Mouse (Mus musculus): Measurements from ENCODE around the gene Col11a2. TPM values are rescaled to one million over a fixed set of nuclear protein-coding genes. Genes with fewer than 3 reads are reported as not detected.

The Col11a2 gene
- polyA plus RNA-seq, 1 experiment = 12.6 TPM

GRCm38 (mm10) chr17:34108460-34108859, 69.2 kb downstream of the Col11a2 start:
- 79% methylated on average over 5 of the region's 6 CpGs for WGBS
- H3K4me3 ChIP-seq (replicated peaks; ENCODE audit: control insufficient read depth, low read depth, low read length) = no peak overlapping the region
- no peaks in the 10 kb centered on the region; the same call in 1 of the 2 replicates for H3K4me1 ChIP-seq (ENCODE audit: control insufficient read depth, insufficient read depth, low read length)
- no peak overlapping the region for H3K27ac ChIP-seq (ENCODE audit: control insufficient read depth, insufficient read depth, low read depth, low read length, poor library complexity)
- no peak for TF ChIP-seq POLR2A (IDR thresholded peaks at IDR 0.05; ENCODE audit: borderline replicate concordance, control insufficient read depth, low read depth, low read length)
- no peak for TF ChIP-seq CTCF (IDR thresholded peaks at IDR 0.05; ENCODE audit: control insufficient read depth, insufficient read depth, low read length)

GRCm38 (mm10) chr17:34109038-34109805, 70.0 kb downstream of the Col11a2 start:
- Histone ChIP-seq H3K4me3 (replicated peaks; ENCODE audit: control insufficient read depth, low read depth, low read length) (no peak overlapping the region), H3K4me1 (ENCODE audit: control insufficient read depth, insufficient read depth, low read length) (no peaks in the 10 kb centered on the region), H3K27ac (ENCODE audit: control insufficient read depth, insufficient read depth, low read depth, low read length, poor library complexity) (no peak overlapping the region)
- WGBS = 73% methylated on average over 14 of the region's 14 CpGs
- TF ChIP-seq POLR2A (IDR thresholded peaks at IDR 0.05; ENCODE audit: borderline replicate concordance, control insufficient read depth, low read depth, low read length) (no peak), CTCF (IDR thresholded peaks at IDR 0.05; ENCODE audit: control insufficient read depth, insufficient read depth, low read length) (peak; percentile 25; the same call in 1 of the 2 replicates)

GRCm38 (mm10) chr17:34109806-34110195, 70.6 kb downstream of the Col11a2 start:
- TF ChIP-seq CTCF (IDR thresholded peaks at IDR 0.05; ENCODE audit: control insufficient read depth, insufficient read depth, low read length) (no peak), POLR2A (IDR thresholded peaks at IDR 0.05; ENCODE audit: borderline replicate concordance, control insufficient read depth, low read depth, low read length) (no peak)
- WGBS = 65% methylated on average over 3 of the region's 3 CpGs
- Histone ChIP-seq H3K4me3 (replicated peaks; ENCODE audit: control insufficient read depth, low read depth, low read length) (no peak overlapping the region), H3K27ac (ENCODE audit: control insufficient read depth, insufficient read depth, low read depth, low read length, poor library complexity) (no peak overlapping the region), H3K4me1 (ENCODE audit: control insufficient read depth, insufficient read depth, low read length) (no peaks in the 10 kb centered on the region)

GRCm38 (mm10) chr17:34110309-34110708, 71.1 kb downstream of the Col11a2 start:
- H3K27ac ChIP-seq (ENCODE audit: control insufficient read depth, insufficient read depth, low read depth, low read length, poor library complexity) = no peak overlapping the region
- H3K4me3 ChIP-seq (replicated peaks; ENCODE audit: control insufficient read depth, low read depth, low read length) = no peak overlapping the region
- WGBS = 90% methylated on average over 8 of the region's 8 CpGs
- no peak for TF ChIP-seq CTCF (IDR thresholded peaks at IDR 0.05; ENCODE audit: control insufficient read depth, insufficient read depth, low read length)
- TF ChIP-seq POLR2A (IDR thresholded peaks at IDR 0.05; ENCODE audit: borderline replicate concordance, control insufficient read depth, low read depth, low read length) = no peak
- H3K4me1 ChIP-seq (ENCODE audit: control insufficient read depth, insufficient read depth, low read length) = no peaks in the 10 kb centered on the region

- WGBS = 94% methylated on average over 7 of the region's 7 CpGs
- H3K27ac ChIP-seq (ENCODE audit: control insufficient read depth, insufficient read depth, low read depth, low read length, poor library complexity) = no peak overlapping the region
- no peak for TF ChIP-seq CTCF (IDR thresholded peaks at IDR 0.05; ENCODE audit: control insufficient read depth, insufficient read depth, low read length)
- no peak for TF ChIP-seq POLR2A (IDR thresholded peaks at IDR 0.05; ENCODE audit: borderline replicate concordance, control insufficient read depth, low read depth, low read length)
- H3K4me1 ChIP-seq (ENCODE audit: control insufficient read depth, insufficient read depth, low read length) = no peaks in the 10 kb centered on the region; the same call in 1 of the 2 replicates
- H3K4me3 ChIP-seq (replicated peaks; ENCODE audit: control insufficient read depth, low read depth, low read length) = no peak overlapping the region
These were observed 74.9 kb downstream of the Col11a2 start for GRCm38 (mm10) chr17:34114114-34114513.

Other genes with a start within 250 kb of the Col11a2 start
- gene Kank3, start 228.9 kb upstream of the Col11a2 start, polyA plus RNA-seq (2011; ENCODE audit: insufficient read depth, insufficient read length, low replicate concordance, missing spikeins) = 23.0 and 52.7 TPM in 2 replicates
- 900 and 1,879 TPM in 2 replicates for gene Rps28, start 214.9 kb upstream of the Col11a2 start, polyA plus RNA-seq (2011; ENCODE audit: insufficient read depth, insufficient read length, low replicate concordance, missing spikeins)
- 68.0 and 157 TPM in 2 replicates for gene Ndufa7, start 214.9 kb upstream of the Col11a2 start, polyA plus RNA-seq (2011; ENCODE audit: insufficient read depth, insufficient read length, low replicate concordance, missing spikeins)
- gene Cd320, start 196.3 kb upstream of the Col11a2 start, polyA plus RNA-seq (2011; ENCODE audit: insufficient read depth, insufficient read length, low replicate concordance, missing spikeins) = 2.8 and 4.6 TPM in 2 replicates
- not detected in 2 replicates for gene Gm7029, start 165.6 kb upstream of the Col11a2 start, polyA plus RNA-seq (2011; ENCODE audit: insufficient read depth, insufficient read length, low replicate concordance, missing spikeins)
- gene Kifc1, start 148.8 kb upstream of the Col11a2 start, polyA plus RNA-seq (2011; ENCODE audit: insufficient read depth, insufficient read length, low replicate concordance, missing spikeins) = 358 and 477 TPM in 2 replicates
- 1.2 and 1.9 TPM in 2 replicates for gene Platr17, start 134.3 kb upstream of the Col11a2 start, polyA plus RNA-seq (2011; ENCODE audit: insufficient read depth, insufficient read length, low replicate concordance, missing spikeins)
- 26.4 and 42.3 TPM in 2 replicates for gene Daxx, start 130.0 kb upstream of the Col11a2 start, polyA plus RNA-seq (2011; ENCODE audit: insufficient read depth, insufficient read length, low replicate concordance, missing spikeins)
- 75.8 and 87.3 TPM in 2 replicates for gene Tapbp, start 123.5 kb upstream of the Col11a2 start, polyA plus RNA-seq (2011; ENCODE audit: insufficient read depth, insufficient read length, low replicate concordance, missing spikeins)
- 21.2 and 26.3 TPM in 2 replicates for gene Zbtb22, start 123.5 kb upstream of the Col11a2 start, polyA plus RNA-seq (2011; ENCODE audit: insufficient read depth, insufficient read length, low replicate concordance, missing spikeins)
- gene Rgl2, start 109.9 kb upstream of the Col11a2 start, polyA plus RNA-seq (2011; ENCODE audit: insufficient read depth, insufficient read length, low replicate concordance, missing spikeins) = 91.8 and 173 TPM in 2 replicates
- gene Pfdn6, start 99.1 kb upstream of the Col11a2 start, polyA plus RNA-seq (2011; ENCODE audit: insufficient read depth, insufficient read length, low replicate concordance, missing spikeins) = 75.9 and 89.6 TPM in 2 replicates
- gene Wdr46, start 98.8 kb upstream of the Col11a2 start, polyA plus RNA-seq (2011; ENCODE audit: insufficient read depth, insufficient read length, low replicate concordance, missing spikeins) = 20.4 and 21.4 TPM in 2 replicates
- 1.9 and 4.1 TPM in 2 replicates for gene B3galt4, start 87.9 kb upstream of the Col11a2 start, polyA plus RNA-seq (2011; ENCODE audit: insufficient read depth, insufficient read length, low replicate concordance, missing spikeins)
- 13.7 and 23.1 TPM in 2 replicates for gene Vps52, start 83.6 kb upstream of the Col11a2 start, polyA plus RNA-seq (2011; ENCODE audit: insufficient read depth, insufficient read length, low replicate concordance, missing spikeins)
- gene Rps18, start 83.4 kb upstream of the Col11a2 start, polyA plus RNA-seq (2011; ENCODE audit: insufficient read depth, insufficient read length, low replicate concordance, missing spikeins) = 1,108 and 1,335 TPM in 2 replicates
- 698 and 1,240 TPM in 2 replicates for gene H2-K1, start 39.1 kb upstream of the Col11a2 start, polyA plus RNA-seq (2011; ENCODE audit: insufficient read depth, insufficient read length, low replicate concordance, missing spikeins)
- 9.0 and 35.7 TPM in 2 replicates for gene Ring1, start 14.8 kb upstream of the Col11a2 start, polyA plus RNA-seq (2011; ENCODE audit: insufficient read depth, insufficient read length, low replicate concordance, missing spikeins)
- gene H2-Ke6, start 11.4 kb upstream of the Col11a2 start, polyA plus RNA-seq (2011; ENCODE audit: insufficient read depth, insufficient read length, low replicate concordance, missing spikeins) = 120 and 165 TPM in 2 replicates
- 51.4 and 84.6 TPM in 2 replicates for gene Slc39a7, start 7.8 kb upstream of the Col11a2 start, polyA plus RNA-seq (2011; ENCODE audit: insufficient read depth, insufficient read length, low replicate concordance, missing spikeins)
- gene Rxrb, start 7.6 kb upstream of the Col11a2 start, polyA plus RNA-seq (2011; ENCODE audit: insufficient read depth, insufficient read length, low replicate concordance, missing spikeins) = 36.0 and 70.9 TPM in 2 replicates
- 3.9 and 6.3 TPM in 2 replicates for gene H2-Oa, start 52.9 kb downstream of the Col11a2 start, polyA plus RNA-seq (2011; ENCODE audit: insufficient read depth, insufficient read length, low replicate concordance, missing spikeins)
- 14.2 and 38.5 TPM in 2 replicates for gene H2-DMa, start 80.1 kb downstream of the Col11a2 start, polyA plus RNA-seq (2011; ENCODE audit: insufficient read depth, insufficient read length, low replicate concordance, missing spikeins)
- 118 and 172 TPM in 2 replicates for gene Brd2, start 83.2 kb downstream of the Col11a2 start, polyA plus RNA-seq (2011; ENCODE audit: insufficient read depth, insufficient read length, low replicate concordance, missing spikeins)
- gene H2-DMb2, start 103.9 kb downstream of the Col11a2 start, polyA plus RNA-seq (2011; ENCODE audit: insufficient read depth, insufficient read length, low replicate concordance, missing spikeins) = 24.3 and 38.9 TPM in 2 replicates
- 42.1 and 59.8 TPM in 2 replicates for gene H2-DMb1, start 113.6 kb downstream of the Col11a2 start, polyA plus RNA-seq (2011; ENCODE audit: insufficient read depth, insufficient read length, low replicate concordance, missing spikeins)
- 34.1 and 55.9 TPM in 2 replicates for gene Tap1, start 148.1 kb downstream of the Col11a2 start, polyA plus RNA-seq (2011; ENCODE audit: insufficient read depth, insufficient read length, low replicate concordance, missing spikeins)
- gene Psmb9, start 148.3 kb downstream of the Col11a2 start, polyA plus RNA-seq (2011; ENCODE audit: insufficient read depth, insufficient read length, low replicate concordance, missing spikeins) = 111 and 156 TPM in 2 replicates
- gene Psmb8, start 158.3 kb downstream of the Col11a2 start, polyA plus RNA-seq (2011; ENCODE audit: insufficient read depth, insufficient read length, low replicate concordance, missing spikeins) = 35.3 and 68.8 TPM in 2 replicates
- gene Tap2, start 164.1 kb downstream of the Col11a2 start, polyA plus RNA-seq (2011; ENCODE audit: insufficient read depth, insufficient read length, low replicate concordance, missing spikeins) = 50.7 and 54.8 TPM in 2 replicates
- gene H2-Ob, start 199.5 kb downstream of the Col11a2 start, polyA plus RNA-seq (2011; ENCODE audit: insufficient read depth, insufficient read length, low replicate concordance, missing spikeins) = 30.9 and 72.2 TPM in 2 replicates
- 73.7 and 175 TPM in 2 replicates for gene H2-Ab1, start 218.3 kb downstream of the Col11a2 start, polyA plus RNA-seq (2011; ENCODE audit: insufficient read depth, insufficient read length, low replicate concordance, missing spikeins)
- 65.0 and 143 TPM in 2 replicates for gene H2-Aa, start 248.4 kb downstream of the Col11a2 start, polyA plus RNA-seq (2011; ENCODE audit: insufficient read depth, insufficient read length, low replicate concordance, missing spikeins)

Data from bone marrow, adult 2 months (tissue).